Mouse (Mus musculus) limb, embryonic 10.5 days (tissue): Measurements from ENCODE around the gene Gja4. TPM values are rescaled to one million over a fixed set of nuclear protein-coding genes. Genes with fewer than 3 reads are reported as not detected.

Experiments
- DNase-seq: peaks from one replicate; pipeline ENCODE4 v3.0.0-alpha.2; 2017; ENCODE audit warnings: low spot score
- H3K27ac ChIP-seq: fragments of 300-500 bp; sonication (generic); 2 replicates; pipeline ENCODE4 v1.5.1; 2016; ENCODE audit warnings: mild to moderate bottlenecking
- H3K27me3 ChIP-seq: fragments of 300-500 bp; sonication (generic); 2 replicates; pipeline ENCODE4 v1.6.1; 2016; ENCODE audit warnings: low read depth, mild to moderate bottlenecking; ENCODE audit not compliant: poor library complexity, severe bottlenecking
- H3K36me3 ChIP-seq: fragments of 300-500 bp; sonication (generic); 2 replicates; pipeline ENCODE4 v1.6.1; 2016; ENCODE audit warnings: mild to moderate bottlenecking, moderate library complexity
- H3K4me1 ChIP-seq: fragments of 300-500 bp; sonication (generic); 2 replicates; pipeline ENCODE4 v1.6.1; 2016
- H3K4me3 ChIP-seq: fragments of 300-500 bp; sonication (generic); 2 replicates; pipeline ENCODE4 v1.5.1; 2016; ENCODE audit warnings: mild to moderate bottlenecking, moderate library complexity
- H3K9me3 ChIP-seq: fragments of 300-500 bp; sonication (generic); replicated peaks from 2 replicates; pipeline ENCODE4 v1.6.1; 2016; ENCODE audit warnings: mild to moderate bottlenecking
- WGBS: fragments of 180-500 bp; shearing (Covaris S2); methylation state at CpG from one replicate; pipeline ENCODE4 v1.1.7; 2016; 5-methylcytosine and 5-hydroxymethylcytosine counted together
- polyA plus RNA-seq: library from polyadenylated mRNA; unstranded; fragments of >200 nt; fragmentation: Nextera tagmentation; extraction: Ambion mirVana; gene quantifications from 2 replicates; pipeline ENCODE4 v1.2.1, GENCODE M21; 2016

The Gja4 gene
- polyA plus RNA-seq, 1 experiment from 2014 or later, result 14.6 TPM

- no peaks in the 10 kb centered on the region for H3K36me3 ChIP-seq
- 13% methylated on average over 13 of the region's 13 CpGs for WGBS
- H3K27me3 ChIP-seq, result peaks cover 85% of the 10 kb centered on the region
- peak overlapping the region; percentile 37; the same call in 1 of the 2 replicates for H3K4me3 ChIP-seq
- H3K27ac ChIP-seq, result no peak overlapping the region
- no peaks in the 10 kb centered on the region for H3K9me3 ChIP-seq
- peaks cover 23% of the 10 kb centered on the region for H3K4me1 ChIP-seq
- DNase-seq, result no peak
These were observed 17.3 kb upstream of the Gja4 start for GRCm38 (mm10) chr4:127331171-127331570.

- Histone ChIP-seq H3K4me1 (peaks cover 23% of the 10 kb centered on the region), H3K36me3 (no peaks in the 10 kb centered on the region), H3K4me3 (peak within 1 kb of the TSS; percentile 37), H3K9me3 (no peaks in the 10 kb centered on the region), H3K27ac (peak within 1 kb of the TSS; percentile 50; the same call in 1 of the 2 replicates), H3K27me3 (peaks cover 92% of the 10 kb centered on the region)
- WGBS, result 3% methylated on average over 48 of the region's 49 CpGs
- peak; percentile 40 for DNase-seq
These were observed 16.6 kb upstream of the Gja4 start, which contains the start of gene Gjb3 for GRCm38 (mm10) chr4:127330181-127331100. Gjb3 (minus strand) TSS chr4:127330844.

- DNase-seq, result no peak
- WGBS, result under 1% methylated on average over 13 of the region's 13 CpGs
These were observed 15.9 kb upstream of the Gja4 start for GRCm38 (mm10) chr4:127329751-127330150.

GRCm38 (mm10) chr4:127329046-127329445, 15.2 kb upstream of the Gja4 start:
- 4% methylated on average over 3 of the region's 3 CpGs for WGBS
- peaks cover 88% of the 10 kb centered on the region for H3K27me3 ChIP-seq
- no peak overlapping the region for H3K4me3 ChIP-seq

More at GRCm38 (mm10) chr4:127329751-127330150, 15.9 kb upstream of the Gja4 start:
- no peak overlapping the region; the same call in 1 of the 2 replicates for H3K27ac ChIP-seq
- peaks cover 95% of the 10 kb centered on the region for H3K27me3 ChIP-seq
- peaks cover 23% of the 10 kb centered on the region for H3K4me1 ChIP-seq
- H3K9me3 ChIP-seq, result no peaks in the 10 kb centered on the region
- H3K36me3 ChIP-seq, result no peaks in the 10 kb centered on the region
- peak overlapping the region; percentile 37 for H3K4me3 ChIP-seq

GRCm38 (mm10) chr4:127328378-127328777, 14.5 kb upstream of the Gja4 start:
- H3K27me3 ChIP-seq, result peaks cover 81% of the 10 kb centered on the region
- no peaks in the 10 kb centered on the region for H3K36me3 ChIP-seq
- H3K27ac ChIP-seq, result no peak overlapping the region
- 66% methylated on average over 7 of the region's 7 CpGs for WGBS
- H3K4me1 ChIP-seq, result peaks cover 25% of the 10 kb centered on the region
- H3K9me3 ChIP-seq, result no peaks in the 10 kb centered on the region
- no peak overlapping the region for H3K4me3 ChIP-seq
- no peak for DNase-seq

More at GRCm38 (mm10) chr4:127329046-127329445, 15.2 kb upstream of the Gja4 start:
- Histone ChIP-seq H3K4me1 (peaks cover 25% of the 10 kb centered on the region), H3K36me3 (no peaks in the 10 kb centered on the region), H3K9me3 (no peaks in the 10 kb centered on the region), H3K27ac (no peak overlapping the region)
- DNase-seq, result no peak

GRCm38 (mm10) chr4:127327749-127328148, 13.9 kb upstream of the Gja4 start:
- Histone ChIP-seq H3K27ac (no peak overlapping the region), H3K9me3 (no peaks in the 10 kb centered on the region), H3K4me3 (no peak overlapping the region), H3K36me3 (no peaks in the 10 kb centered on the region), H3K27me3 (peaks cover 75% of the 10 kb centered on the region), H3K4me1 (peaks cover 25% of the 10 kb centered on the region)
- no peak for DNase-seq
- 77% methylated on average over 6 of the region's 6 CpGs for WGBS

- no peak overlapping the region for H3K4me3 ChIP-seq
- no peaks in the 10 kb centered on the region for H3K9me3 ChIP-seq
- WGBS, result 66% methylated on average over 7 of the region's 7 CpGs
- peaks cover 70% of the 10 kb centered on the region for H3K27me3 ChIP-seq
- no peaks in the 10 kb centered on the region for H3K36me3 ChIP-seq
- no peak for DNase-seq
- no peak overlapping the region for H3K27ac ChIP-seq
- peaks cover 25% of the 10 kb centered on the region for H3K4me1 ChIP-seq
These were observed 13.4 kb upstream of the Gja4 start for GRCm38 (mm10) chr4:127327258-127327657.

- H3K27me3 ChIP-seq, result peaks cover 50% of the 10 kb centered on the region
- WGBS, result 85% methylated on average over 5 of the region's 5 CpGs
- H3K36me3 ChIP-seq, result no peaks in the 10 kb centered on the region
These were observed 11.4 kb upstream of the Gja4 start for GRCm38 (mm10) chr4:127325276-127325675.

GRCm38 (mm10) chr4:127324759-127325158, 10.9 kb upstream of the Gja4 start:
- peaks cover 45% of the 10 kb centered on the region for H3K27me3 ChIP-seq

More at GRCm38 (mm10) chr4:127325276-127325675, 11.4 kb upstream of the Gja4 start:
- H3K4me1 ChIP-seq, result peaks cover 17% of the 10 kb centered on the region
- no peak overlapping the region for H3K4me3 ChIP-seq
- H3K27ac ChIP-seq, result no peak overlapping the region
- no peak for DNase-seq
- H3K9me3 ChIP-seq, result no peaks in the 10 kb centered on the region

GRCm38 (mm10) chr4:127324296-127324695, 10.5 kb upstream of the Gja4 start:
- H3K4me1 ChIP-seq, result peaks cover 7% of the 10 kb centered on the region
- H3K27ac ChIP-seq, result no peak overlapping the region
- peaks cover 40% of the 10 kb centered on the region for H3K27me3 ChIP-seq
- H3K9me3 ChIP-seq, result no peaks in the 10 kb centered on the region
- DNase-seq, result no peak
- no peak overlapping the region for H3K4me3 ChIP-seq
- 75% methylated on average over 10 of the region's 10 CpGs for WGBS
- H3K36me3 ChIP-seq, result no peaks in the 10 kb centered on the region

More at GRCm38 (mm10) chr4:127324759-127325158, 10.9 kb upstream of the Gja4 start:
- H3K4me1 ChIP-seq, result peaks cover 12% of the 10 kb centered on the region
- peak; percentile 92 for DNase-seq
- no peaks in the 10 kb centered on the region for H3K36me3 ChIP-seq
- no peak overlapping the region for H3K27ac ChIP-seq
- H3K9me3 ChIP-seq, result no peaks in the 10 kb centered on the region
- WGBS, result 9% methylated on average over 6 of the region's 6 CpGs
- no peak overlapping the region for H3K4me3 ChIP-seq

GRCm38 (mm10) chr4:127323651-127324050, 9.8 kb upstream of the Gja4 start:
- Histone ChIP-seq H3K27me3 (peaks cover 34% of the 10 kb centered on the region), H3K4me1 (0 out of 2 replicates have a peak, but pooled peaks cover 2% of the 10 kb centered on the region), H3K4me3 (no peak overlapping the region), H3K36me3 (no peaks in the 10 kb centered on the region), H3K27ac (no peak overlapping the region), H3K9me3 (no peaks in the 10 kb centered on the region)
- WGBS, result 68% methylated on average over 3 of the region's 3 CpGs
- DNase-seq, result no peak

- peaks cover 3% of the 10 kb centered on the region for H3K4me1 ChIP-seq
- H3K27ac ChIP-seq, result no peak overlapping the region
- peak; percentile 63 for DNase-seq
- no peak overlapping the region for H3K4me3 ChIP-seq
- peaks cover 13% of the 10 kb centered on the region for H3K27me3 ChIP-seq
- H3K36me3 ChIP-seq, result no peaks in the 10 kb centered on the region
- no peaks in the 10 kb centered on the region for H3K9me3 ChIP-seq
- 9% methylated on average over 3 of the region's 3 CpGs for WGBS
These were observed 5.8 kb upstream of the Gja4 start for GRCm38 (mm10) chr4:127319613-127320012.

- peaks cover 38% of the 10 kb centered on the region for H3K27me3 ChIP-seq
- 62% methylated on average over 4 of the region's 4 CpGs for WGBS
These were observed 3.3 kb upstream of the Gja4 start for GRCm38 (mm10) chr4:127317143-127317542.

More at GRCm38 (mm10) chr4:127317143-127317542, 3.3 kb upstream of the Gja4 start:
- Histone ChIP-seq H3K4me3 (no peak overlapping the region), H3K9me3 (no peaks in the 10 kb centered on the region), H3K4me1 (peaks cover 21% of the 10 kb centered on the region), H3K27ac (no peak overlapping the region), H3K36me3 (no peaks in the 10 kb centered on the region)
- no peak for DNase-seq
